Mouse (Mus musculus) erythroblast, embryonic 14.5 days (primary cell): ENCODE results near the gene Tctn3. TPM values are rescaled to one million over a fixed set of nuclear protein-coding genes. Genes with fewer than 3 reads are reported as not detected.

Experiments used
- H3K27me3 ChIP-seq: 2 replicates; pipeline ENCODE4 v1.6.1; 2012; ENCODE audit warnings: inconsistent platforms; ENCODE audit not compliant: control insufficient read depth
- H3K36me3 ChIP-seq: 2 replicates; pipeline ENCODE4 v1.6.1; 2012; ENCODE audit warnings: mild to moderate bottlenecking, inconsistent platforms; ENCODE audit not compliant: control insufficient read depth
- H3K4me1 ChIP-seq: 2 replicates; pipeline ENCODE4 v1.6.1; 2012; ENCODE audit warnings: inconsistent platforms; ENCODE audit not compliant: control insufficient read depth
- H3K4me3 ChIP-seq: replicated peaks from 2 replicates; pipeline ENCODE3; 2012; ENCODE audit warnings: moderate library complexity, mild to moderate bottlenecking, inconsistent platforms
- H3K9me3 ChIP-seq: 2 replicates; pipeline ENCODE4 v1.6.1; 2012; ENCODE audit warnings: low read length, inconsistent platforms, mixed read lengths; ENCODE audit not compliant: control insufficient read depth
- GATA1 ChIP-seq: IDR thresholded peaks from 2 replicates; pipeline ENCODE4 v1.6.1; 2012; ENCODE audit warnings: low read length, inconsistent platforms, mixed read lengths
- TAL1 ChIP-seq: IDR thresholded peaks from 3 replicates; pipeline ENCODE4 v1.6.1; 2012; ENCODE audit warnings: low read length, inconsistent platforms, mixed read lengths
- polyA plus RNA-seq: library from polyadenylated mRNA; stranded (reverse); fragments of >175 nt; gene quantifications from 2 replicates; pipeline ENCODE4 v1.2.3, GENCODE M21; 2012

Gene Tctn3
- polyA plus RNA-seq, result 0.27 and 0.49 TPM in 2 replicates

- peaks cover 7% of the 10 kb centered on the region for H3K27me3 ChIP-seq
- H3K4me1 ChIP-seq, result peaks cover 20% of the 10 kb centered on the region
- H3K4me3 ChIP-seq, result peak within 1 kb of the TSS; percentile 75
- TF ChIP-seq TAL1 (no peak), GATA1 (no peak)
- no peaks in the 10 kb centered on the region for H3K9me3 ChIP-seq
- H3K36me3 ChIP-seq, result peaks cover 23% of the 10 kb centered on the region
Measured at GRCm38 (mm10) chr19:40611830-40612506, at the start of gene Tctn3, which contains the start of gene Entpd1. Gene Tctn3 (minus strand): TSS chr19:40612233. Gene Entpd1 (plus strand): TSS chr19:40612366.

GRCm38 (mm10) chr19:40661108-40661507 is 49.1 kb upstream of the Tctn3 start:
- no peak for TF ChIP-seq GATA1
- TF ChIP-seq TAL1, result no peak
- H3K4me3 ChIP-seq, result no peak overlapping the region

DNA sequence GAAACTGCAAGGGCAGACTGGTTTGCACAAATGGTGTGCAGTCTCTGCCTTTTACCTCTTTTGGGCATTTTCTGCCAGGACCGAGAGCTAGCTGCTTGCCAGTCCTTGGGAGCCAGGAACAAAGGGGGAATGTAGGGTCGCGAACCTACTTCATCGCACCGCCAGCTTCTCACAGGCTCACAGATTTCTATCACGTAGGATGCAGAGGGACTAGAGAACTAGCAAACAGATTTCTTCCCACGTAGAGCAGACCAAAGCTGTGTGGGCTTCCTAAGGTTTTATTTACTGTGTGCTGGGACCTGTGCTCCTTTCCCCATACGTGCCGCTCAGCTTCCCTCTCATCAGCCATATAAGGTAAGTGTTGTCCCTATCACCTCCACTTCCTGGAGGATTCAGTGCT is 48.5 kb upstream of the Tctn3 start:
- H3K9me3 ChIP-seq, result no peaks in the 10 kb centered on the region
- H3K36me3 ChIP-seq, result no peaks in the 10 kb centered on the region
- no peak overlapping the region for H3K4me3 ChIP-seq
- peaks cover 27% of the 10 kb centered on the region for H3K27me3 ChIP-seq
- no peaks in the 10 kb centered on the region for H3K4me1 ChIP-seq
- no peak for TF ChIP-seq GATA1

More at GRCm38 (mm10) chr19:40661108-40661507, 49.1 kb upstream of the Tctn3 start:
- H3K9me3 ChIP-seq, result no peaks in the 10 kb centered on the region
- no peaks in the 10 kb centered on the region for H3K36me3 ChIP-seq
- peaks cover 27% of the 10 kb centered on the region for H3K27me3 ChIP-seq
- H3K4me1 ChIP-seq, result no peaks in the 10 kb centered on the region

DNA sequence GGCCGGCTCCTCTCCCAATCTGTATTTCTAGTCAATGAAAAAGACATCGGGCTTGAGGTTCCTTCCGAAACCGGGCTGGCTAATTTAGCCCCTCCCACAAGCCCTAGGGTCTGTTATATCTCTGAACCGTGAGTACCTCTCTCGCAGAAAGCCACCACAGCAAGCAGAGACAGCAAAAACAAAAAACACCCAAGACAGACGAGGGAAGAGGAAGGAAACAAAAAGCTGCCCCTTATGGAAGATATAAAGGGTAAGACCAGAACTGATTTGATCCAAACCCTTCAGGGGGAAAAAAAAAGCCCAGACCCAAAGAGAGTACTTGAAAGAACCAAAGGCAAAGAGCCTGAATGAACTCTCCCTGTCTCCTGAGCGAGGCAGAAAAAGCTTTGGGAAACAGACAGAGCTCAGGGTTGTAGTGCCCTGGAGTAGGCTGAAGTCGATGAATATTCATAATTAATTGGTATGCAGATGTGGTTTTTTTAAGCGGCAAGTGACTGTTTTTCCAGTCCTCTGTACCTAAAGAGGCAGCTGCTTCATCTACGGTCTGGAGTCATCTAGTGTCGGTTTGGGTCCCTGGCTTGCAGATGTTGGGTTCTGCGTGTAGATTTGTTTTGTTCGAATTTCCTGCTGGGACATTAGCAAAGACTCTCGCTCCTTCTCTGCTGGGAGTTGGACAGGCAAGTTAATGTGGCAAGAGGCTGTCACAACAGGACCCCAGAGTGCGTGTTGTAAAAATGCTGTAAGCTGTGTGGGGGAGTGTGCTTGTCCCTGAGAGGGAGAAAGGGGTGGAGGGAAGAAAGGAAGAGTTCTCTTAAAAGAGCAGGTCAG is 47.8 kb upstream of the Tctn3 start:
- Histone ChIP-seq H3K27me3 (peaks cover 27% of the 10 kb centered on the region), H3K4me1 (no peaks in the 10 kb centered on the region), H3K36me3 (no peaks in the 10 kb centered on the region), H3K4me3 (no peak overlapping the region), H3K9me3 (no peaks in the 10 kb centered on the region)
- TF ChIP-seq GATA1 (no peak), TAL1 (no peak)

DNA sequence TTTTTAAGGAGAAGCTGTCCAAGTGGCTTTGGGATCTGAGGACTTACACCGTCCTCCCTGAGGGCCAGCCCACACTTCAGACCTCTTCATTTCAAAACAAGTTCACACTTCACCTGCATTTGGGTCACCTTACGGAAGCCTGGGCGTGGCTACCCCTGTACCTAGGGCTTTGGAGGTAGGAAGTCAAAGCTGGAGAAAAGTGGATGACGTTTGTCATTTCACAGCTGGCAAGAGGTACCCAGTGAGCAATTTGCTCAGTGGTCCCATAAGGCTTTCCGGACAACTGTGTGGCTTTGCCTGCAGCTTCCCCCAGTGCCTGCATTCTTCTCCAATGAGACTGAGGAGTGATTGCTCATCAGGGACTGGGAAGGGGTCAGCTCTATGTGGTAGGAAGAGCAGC is 46.9 kb upstream of the Tctn3 start:
- Histone ChIP-seq H3K4me1 (no peaks in the 10 kb centered on the region), H3K4me3 (no peak overlapping the region), H3K36me3 (no peaks in the 10 kb centered on the region), H3K27me3 (peaks cover 27% of the 10 kb centered on the region), H3K9me3 (no peaks in the 10 kb centered on the region)
- TF ChIP-seq GATA1 (no peak), TAL1 (no peak)

GRCm38 (mm10) chr19:40658281-40658680 is 46.2 kb upstream of the Tctn3 start:
- Histone ChIP-seq H3K9me3 (no peaks in the 10 kb centered on the region), H3K27me3 (peaks cover 27% of the 10 kb centered on the region), H3K4me1 (no peaks in the 10 kb centered on the region), H3K36me3 (no peaks in the 10 kb centered on the region), H3K4me3 (no peak overlapping the region)
- no peak for TF ChIP-seq GATA1
- TF ChIP-seq TAL1, result no peak

- no peaks in the 10 kb centered on the region for H3K36me3 ChIP-seq
- TF ChIP-seq GATA1, result no peak
- TF ChIP-seq TAL1, result no peak
- H3K27me3 ChIP-seq, result peaks cover 26% of the 10 kb centered on the region
- H3K9me3 ChIP-seq, result no peaks in the 10 kb centered on the region
- no peaks in the 10 kb centered on the region for H3K4me1 ChIP-seq
- H3K4me3 ChIP-seq, result no peak overlapping the region
Measured at GRCm38 (mm10) chr19:40656207-40656606, 44.2 kb upstream of the Tctn3 start.

GRCm38 (mm10) chr19:40650090-40650489 is 38.1 kb upstream of the Tctn3 start:
- Histone ChIP-seq H3K27me3 (no peaks in the 10 kb centered on the region), H3K9me3 (no peaks in the 10 kb centered on the region), H3K4me1 (no peaks in the 10 kb centered on the region), H3K4me3 (no peak overlapping the region), H3K36me3 (no peaks in the 10 kb centered on the region)
- TF ChIP-seq GATA1 (no peak), TAL1 (no peak)
